Mouse (Mus musculus): ENCODE data around the gene Smad6. TPM values are rescaled to one million over a fixed set of nuclear protein-coding genes. Genes with fewer than 3 reads are reported as not detected.

Smad6 gene
- polyA plus RNA-seq, 1 experiment: 34.5 TPM

GRCm38 (mm10) chr9:64014801-64015200 lies 7.1 kb downstream of the Smad6 start:
- no peak overlapping the region for H3K4me3 ChIP-seq (ENCODE audit: control insufficient read depth, low read depth, low read length)
- H3K27ac ChIP-seq (ENCODE audit: control insufficient read depth, insufficient read depth, low read depth, low read length): no peak overlapping the region
- peaks cover 13% of the 10 kb centered on the region for H3K4me1 ChIP-seq (ENCODE audit: control insufficient read depth, insufficient read depth, low read length)
- TF ChIP-seq CTCF (IDR thresholded peaks at IDR 0.05; ENCODE audit: control insufficient read depth, insufficient read depth, insufficient replicate concordance, low read depth, low read length): no peak
- TF ChIP-seq POLR2A (IDR thresholded peaks at IDR 0.05; ENCODE audit: control insufficient read depth, low read depth, low read length): no peak
- H3K27me3 ChIP-seq (ENCODE audit: control insufficient read depth, insufficient read depth, low read length): no peaks in the 10 kb centered on the region
- no peaks in the 10 kb centered on the region for H3K36me3 ChIP-seq (ENCODE audit: control insufficient read depth, insufficient read depth, low read length)

- Histone ChIP-seq H3K27me3 (ENCODE audit: control insufficient read depth, insufficient read depth, low read length) (no peaks in the 10 kb centered on the region), H3K4me3 (ENCODE audit: control insufficient read depth, low read depth, low read length) (no peak overlapping the region), H3K4me1 (ENCODE audit: control insufficient read depth, insufficient read depth, low read length) (no peaks in the 10 kb centered on the region), H3K36me3 (ENCODE audit: control insufficient read depth, insufficient read depth, low read length) (no peaks in the 10 kb centered on the region), H3K27ac (ENCODE audit: control insufficient read depth, insufficient read depth, low read depth, low read length) (no peak overlapping the region)
- TF ChIP-seq POLR2A (IDR thresholded peaks at IDR 0.05; ENCODE audit: control insufficient read depth, low read depth, low read length): no peak
- peak; percentile 6; the same call in 1 of the 2 replicates for TF ChIP-seq CTCF (IDR thresholded peaks at IDR 0.05; ENCODE audit: control insufficient read depth, insufficient read depth, insufficient replicate concordance, low read depth, low read length)
Measured at GRCm38 (mm10) chr9:64011356-64011755, 10.5 kb downstream of the Smad6 start.

DNA sequence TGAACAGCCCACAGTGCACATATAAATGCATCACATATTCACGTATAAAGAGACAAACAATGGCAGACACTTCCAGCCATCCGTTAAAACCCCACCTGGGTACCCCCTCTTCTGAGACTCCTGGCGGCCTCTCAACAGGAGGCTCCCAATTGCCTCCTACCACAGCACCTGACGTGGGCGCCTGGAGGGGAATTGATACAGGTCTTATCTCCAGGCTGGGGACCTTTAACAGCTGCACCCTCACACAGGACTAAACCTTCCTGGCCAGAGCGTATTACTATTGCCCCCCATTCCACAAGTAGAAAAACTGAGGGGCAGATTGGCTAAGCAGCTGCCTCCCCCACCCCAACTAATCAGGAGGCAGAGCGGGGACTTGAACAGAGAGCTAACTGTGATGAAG lies 18.9 kb downstream of the Smad6 start:
- H3K4me3 ChIP-seq (ENCODE audit: control insufficient read depth, low read depth, low read length): no peak overlapping the region
- TF ChIP-seq CTCF (IDR thresholded peaks at IDR 0.05; ENCODE audit: control insufficient read depth, insufficient read depth, insufficient replicate concordance, low read depth, low read length) (no peak), POLR2A (IDR thresholded peaks at IDR 0.05; ENCODE audit: control insufficient read depth, low read depth, low read length) (no peak)
- H3K4me1 ChIP-seq (ENCODE audit: control insufficient read depth, insufficient read depth, low read length): no peaks in the 10 kb centered on the region
- no peak overlapping the region for H3K27ac ChIP-seq (ENCODE audit: control insufficient read depth, insufficient read depth, low read depth, low read length)
- H3K27me3 ChIP-seq (ENCODE audit: control insufficient read depth, insufficient read depth, low read length): no peaks in the 10 kb centered on the region
- no peaks in the 10 kb centered on the region for H3K36me3 ChIP-seq (ENCODE audit: control insufficient read depth, insufficient read depth, low read length)

DNA sequence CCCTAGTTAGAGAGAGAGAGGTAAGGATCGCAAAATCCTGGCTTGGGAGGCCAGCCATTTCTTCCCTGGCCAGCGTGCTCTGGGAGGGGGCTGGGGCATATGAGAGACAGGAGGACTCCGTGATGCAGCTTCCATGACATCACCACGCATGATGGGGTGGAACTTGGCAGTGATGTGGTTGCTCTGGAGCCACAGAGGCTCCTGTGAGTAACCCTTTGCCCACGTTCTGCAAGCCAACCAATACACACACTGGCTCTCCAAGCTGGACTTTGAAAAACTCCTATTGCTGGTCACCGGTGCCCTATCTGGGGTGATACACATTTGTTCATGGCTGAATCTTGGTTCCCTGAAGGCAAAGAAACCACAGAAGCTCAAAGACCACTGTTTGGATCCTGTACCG lies 20.8 kb downstream of the Smad6 start:
- Histone ChIP-seq H3K36me3 (ENCODE audit: control insufficient read depth, insufficient read depth, low read length) (no peaks in the 10 kb centered on the region), H3K4me1 (ENCODE audit: control insufficient read depth, insufficient read depth, low read length) (no peaks in the 10 kb centered on the region), H3K27me3 (ENCODE audit: control insufficient read depth, insufficient read depth, low read length) (no peaks in the 10 kb centered on the region), H3K4me3 (ENCODE audit: control insufficient read depth, low read depth, low read length) (no peak overlapping the region), H3K27ac (ENCODE audit: control insufficient read depth, insufficient read depth, low read depth, low read length) (no peak overlapping the region)
- TF ChIP-seq CTCF (IDR thresholded peaks at IDR 0.05; ENCODE audit: control insufficient read depth, insufficient read depth, insufficient replicate concordance, low read depth, low read length) (no peak), POLR2A (IDR thresholded peaks at IDR 0.05; ENCODE audit: control insufficient read depth, low read depth, low read length) (no peak)

DNA sequence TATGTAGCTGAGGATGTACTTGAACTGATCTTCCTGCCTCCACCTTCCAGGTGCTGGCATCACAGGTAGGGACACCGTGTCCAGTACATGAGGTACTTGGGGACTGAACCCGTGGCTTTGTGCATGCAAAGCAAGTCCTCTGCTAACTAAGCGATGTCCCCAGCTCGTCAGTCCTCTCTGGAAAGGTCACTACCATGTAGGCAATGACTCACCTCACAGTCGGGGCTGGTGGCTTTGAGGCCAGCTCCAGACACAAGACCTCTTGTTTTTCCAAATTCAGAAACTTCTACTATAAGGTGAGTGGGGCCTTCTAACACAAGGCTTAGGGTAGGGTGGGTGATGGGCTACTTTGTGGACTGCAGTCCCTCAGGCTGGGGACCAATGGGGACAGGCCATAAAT lies 21.8 kb downstream of the Smad6 start:
- no peaks in the 10 kb centered on the region for H3K36me3 ChIP-seq (ENCODE audit: control insufficient read depth, insufficient read depth, low read length)
- no peak for TF ChIP-seq POLR2A (IDR thresholded peaks at IDR 0.05; ENCODE audit: control insufficient read depth, low read depth, low read length)
- TF ChIP-seq CTCF (IDR thresholded peaks at IDR 0.05; ENCODE audit: control insufficient read depth, insufficient read depth, insufficient replicate concordance, low read depth, low read length): no peak
- H3K4me1 ChIP-seq (ENCODE audit: control insufficient read depth, insufficient read depth, low read length): no peaks in the 10 kb centered on the region

GRCm38 (mm10) chr9:63999194-63999593 lies 22.7 kb downstream of the Smad6 start:
- Histone ChIP-seq H3K36me3 (ENCODE audit: control insufficient read depth, insufficient read depth, low read length) (no peaks in the 10 kb centered on the region), H3K4me3 (ENCODE audit: control insufficient read depth, low read depth, low read length) (no peak overlapping the region), H3K4me1 (ENCODE audit: control insufficient read depth, insufficient read depth, low read length) (no peaks in the 10 kb centered on the region), H3K27ac (ENCODE audit: control insufficient read depth, insufficient read depth, low read depth, low read length) (no peak overlapping the region), H3K27me3 (ENCODE audit: control insufficient read depth, insufficient read depth, low read length) (no peaks in the 10 kb centered on the region)
- TF ChIP-seq POLR2A (IDR thresholded peaks at IDR 0.05; ENCODE audit: control insufficient read depth, low read depth, low read length) (no peak), CTCF (IDR thresholded peaks at IDR 0.05; ENCODE audit: control insufficient read depth, insufficient read depth, insufficient replicate concordance, low read depth, low read length) (no peak)

More for the DNA sequence above, 21.8 kb downstream of the Smad6 start:
- no peak overlapping the region for H3K27ac ChIP-seq (ENCODE audit: control insufficient read depth, insufficient read depth, low read depth, low read length)
- H3K4me3 ChIP-seq (ENCODE audit: control insufficient read depth, low read depth, low read length): no peak overlapping the region
- no peaks in the 10 kb centered on the region for H3K27me3 ChIP-seq (ENCODE audit: control insufficient read depth, insufficient read depth, low read length)

DNA sequence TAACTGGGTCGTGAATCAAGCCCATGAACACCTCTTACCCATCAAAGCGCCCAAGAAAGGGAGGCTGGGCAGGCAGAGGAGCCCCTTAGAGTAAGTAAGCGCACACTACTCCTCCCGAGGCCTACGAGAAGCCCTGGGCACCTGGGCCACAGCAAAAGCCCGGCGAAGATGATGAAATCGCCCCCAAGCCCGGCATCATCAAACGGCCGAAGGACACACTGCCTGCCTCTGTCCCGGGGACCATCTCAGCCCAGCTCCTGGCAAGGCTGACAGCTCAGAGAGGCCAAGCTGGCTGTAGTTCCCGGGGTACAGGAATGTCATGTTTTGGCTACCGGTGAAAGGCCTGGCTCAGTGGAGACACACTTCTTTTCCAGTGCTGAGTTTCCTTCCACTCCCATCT lies 23.8 kb downstream of the Smad6 start:
- no peak for TF ChIP-seq POLR2A (IDR thresholded peaks at IDR 0.05; ENCODE audit: control insufficient read depth, low read depth, low read length)
- Histone ChIP-seq H3K4me3 (ENCODE audit: control insufficient read depth, low read depth, low read length) (no peak overlapping the region), H3K4me1 (ENCODE audit: control insufficient read depth, insufficient read depth, low read length) (no peaks in the 10 kb centered on the region), H3K27ac (ENCODE audit: control insufficient read depth, insufficient read depth, low read depth, low read length) (no peak overlapping the region), H3K36me3 (ENCODE audit: control insufficient read depth, insufficient read depth, low read length) (no peaks in the 10 kb centered on the region), H3K27me3 (ENCODE audit: control insufficient read depth, insufficient read depth, low read length) (no peaks in the 10 kb centered on the region)

DNA sequence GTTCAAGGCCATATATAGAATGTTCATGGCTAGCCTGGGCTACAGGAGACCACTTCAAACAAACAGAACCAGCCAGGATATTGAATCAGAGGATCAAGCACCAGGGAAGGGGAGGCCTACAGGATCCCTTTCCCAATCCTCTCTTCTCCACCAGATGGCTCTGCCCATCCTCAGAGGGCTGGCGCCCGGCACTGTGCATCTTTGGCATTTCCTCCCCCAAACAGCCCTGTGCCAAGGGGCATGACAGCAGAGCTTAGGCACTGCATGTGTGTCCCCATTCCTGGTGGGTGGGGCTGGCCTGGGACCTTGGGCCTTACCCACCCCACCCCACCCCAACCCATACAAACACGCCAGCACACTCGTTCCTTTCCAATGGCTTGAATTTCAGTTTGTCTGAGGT lies 24.4 kb downstream of the Smad6 start:
- no peak overlapping the region for H3K27ac ChIP-seq (ENCODE audit: control insufficient read depth, insufficient read depth, low read depth, low read length)
- H3K27me3 ChIP-seq (ENCODE audit: control insufficient read depth, insufficient read depth, low read length): no peaks in the 10 kb centered on the region
- no peaks in the 10 kb centered on the region for H3K36me3 ChIP-seq (ENCODE audit: control insufficient read depth, insufficient read depth, low read length)
- no peaks in the 10 kb centered on the region for H3K4me1 ChIP-seq (ENCODE audit: control insufficient read depth, insufficient read depth, low read length)
- no peak overlapping the region for H3K4me3 ChIP-seq (ENCODE audit: control insufficient read depth, low read depth, low read length)
- no peak for TF ChIP-seq POLR2A (IDR thresholded peaks at IDR 0.05; ENCODE audit: control insufficient read depth, low read depth, low read length)
- TF ChIP-seq CTCF (IDR thresholded peaks at IDR 0.05; ENCODE audit: control insufficient read depth, insufficient read depth, insufficient replicate concordance, low read depth, low read length): no peak

Data from testis, adult 2 months (tissue).